Mouse (Mus musculus): ENCODE data around the gene Acadl. TPM values are rescaled to one million over a fixed set of nuclear protein-coding genes. Genes with fewer than 3 reads are reported as not detected.

The Acadl gene
- polyA plus RNA-seq, 1 experiment from 2014 or later, result 124 TPM

GRCm38 (mm10) chr1:66832636-66833165 is 30.4 kb downstream of the Acadl start:
- no peaks in the 10 kb centered on the region for H3K9me3 ChIP-seq
- no peak for DNase-seq (ENCODE audit: low spot score)
- H3K36me3 ChIP-seq, result peaks cover 25% of the 10 kb centered on the region
- no peak overlapping the region for H3K27ac ChIP-seq
- no peaks in the 10 kb centered on the region for H3K27me3 ChIP-seq (ENCODE audit: insufficient read depth, poor library complexity, severe bottlenecking)
- H3K4me1 ChIP-seq, result no peaks in the 10 kb centered on the region
- H3K4me3 ChIP-seq, result no peak overlapping the region
- 88% methylated on average over 7 of the region's 7 CpGs for WGBS

DNA sequence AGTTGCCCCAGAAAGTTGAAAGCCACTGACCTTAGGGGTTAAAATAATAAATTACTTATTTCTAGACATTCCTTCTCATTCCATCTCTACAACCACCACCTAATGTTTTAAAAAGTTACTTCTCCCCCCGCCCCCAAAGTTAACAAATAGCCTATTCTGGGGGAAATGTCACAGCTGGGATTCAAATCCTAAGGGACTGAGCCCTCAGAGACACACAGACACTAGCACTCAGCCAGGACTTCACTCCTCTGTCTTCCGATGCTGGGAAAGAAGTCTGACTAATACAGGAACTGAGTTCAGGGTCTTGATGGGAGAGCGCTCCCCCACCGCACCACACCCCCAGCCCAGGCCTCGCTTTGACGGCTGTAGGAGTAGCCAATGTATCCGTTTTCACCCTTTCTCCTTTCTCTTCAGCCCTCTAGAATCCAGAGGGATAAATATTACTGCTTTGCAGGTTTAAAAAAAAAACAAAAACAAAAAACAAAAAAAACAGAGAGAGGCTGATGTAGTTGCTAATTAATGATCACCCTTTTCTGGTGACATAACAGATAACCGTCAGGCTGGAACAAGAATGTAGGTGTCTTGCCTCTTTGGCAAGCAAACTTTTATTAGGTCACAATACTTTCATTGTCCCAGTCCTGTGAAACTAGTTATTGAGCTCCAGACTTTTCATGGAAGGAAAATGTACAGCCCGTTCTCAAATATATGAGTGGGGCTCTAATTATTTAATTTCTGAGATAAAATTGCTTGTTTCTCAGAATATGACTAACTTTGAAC is 31.1 kb downstream of the Acadl start:
- Histone ChIP-seq H3K27ac (no peak overlapping the region), H3K9me3 (no peaks in the 10 kb centered on the region), H3K27me3 (ENCODE audit: insufficient read depth, poor library complexity, severe bottlenecking) (no peaks in the 10 kb centered on the region), H3K4me1 (peaks cover 4% of the 10 kb centered on the region), H3K36me3 (peaks cover 24% of the 10 kb centered on the region), H3K4me3 (no peak overlapping the region)
- 70% methylated on average over 9 of the region's 9 CpGs for WGBS
- no peak for DNase-seq (ENCODE audit: low spot score)

GRCm38 (mm10) chr1:66829400-66830080 is 33.5 kb downstream of the Acadl start:
- WGBS, result 84% methylated on average over 9 of the region's 9 CpGs
- DNase-seq (ENCODE audit: low spot score), result no peak
- peaks cover 7% of the 10 kb centered on the region for H3K4me1 ChIP-seq
- H3K27me3 ChIP-seq (ENCODE audit: insufficient read depth, poor library complexity, severe bottlenecking), result no peaks in the 10 kb centered on the region
- H3K36me3 ChIP-seq, result peaks cover 7% of the 10 kb centered on the region; the same call in 1 of the 2 replicates
- no peak overlapping the region for H3K4me3 ChIP-seq
- no peak overlapping the region for H3K27ac ChIP-seq
- H3K9me3 ChIP-seq, result no peaks in the 10 kb centered on the region

GRCm38 (mm10) chr1:66821966-66822365 is 41.1 kb downstream of the Acadl start:
- Histone ChIP-seq H3K36me3 (peaks cover 3% of the 10 kb centered on the region; the same call in 1 of the 2 replicates), H3K4me3 (no peak overlapping the region), H3K4me1 (peaks cover 8% of the 10 kb centered on the region), H3K9me3 (no peaks in the 10 kb centered on the region), H3K27me3 (ENCODE audit: insufficient read depth, poor library complexity, severe bottlenecking) (peaks cover 6% of the 10 kb centered on the region; the same call in 1 of the 2 replicates), H3K27ac (no peak overlapping the region)
- 80% methylated on average over 9 of the region's 9 CpGs for WGBS
- DNase-seq (ENCODE audit: low spot score), result no peak

GRCm38 (mm10) chr1:66820241-66820640 is 42.8 kb downstream of the Acadl start:
- no peak for DNase-seq (ENCODE audit: low spot score)

GRCm38 (mm10) chr1:66817865-66818315 is 45.2 kb downstream of the Acadl start:
- Histone ChIP-seq H3K9me3 (no peaks in the 10 kb centered on the region), H3K36me3 (no peaks in the 10 kb centered on the region), H3K27ac (peak overlapping the region; percentile 98), H3K27me3 (ENCODE audit: insufficient read depth, poor library complexity, severe bottlenecking) (peaks cover 6% of the 10 kb centered on the region; the same call in 1 of the 2 replicates), H3K4me3 (peak overlapping the region; percentile 87), H3K4me1 (peaks cover 8% of the 10 kb centered on the region; the same call in 1 of the 2 replicates)
- WGBS, result under 1% methylated on average over 20 of the region's 20 CpGs
- DNase-seq (ENCODE audit: low spot score), result no peak

More at GRCm38 (mm10) chr1:66820241-66820640, 42.8 kb downstream of the Acadl start:
- Histone ChIP-seq H3K27me3 (ENCODE audit: insufficient read depth, poor library complexity, severe bottlenecking) (peaks cover 6% of the 10 kb centered on the region; the same call in 1 of the 2 replicates), H3K4me1 (peaks cover 5% of the 10 kb centered on the region; the same call in 1 of the 2 replicates), H3K36me3 (peaks cover 3% of the 10 kb centered on the region; the same call in 1 of the 2 replicates), H3K9me3 (no peaks in the 10 kb centered on the region), H3K27ac (no peak overlapping the region), H3K4me3 (no peak overlapping the region)
- WGBS, result 9% methylated on average over 7 of the region's 7 CpGs

DNA sequence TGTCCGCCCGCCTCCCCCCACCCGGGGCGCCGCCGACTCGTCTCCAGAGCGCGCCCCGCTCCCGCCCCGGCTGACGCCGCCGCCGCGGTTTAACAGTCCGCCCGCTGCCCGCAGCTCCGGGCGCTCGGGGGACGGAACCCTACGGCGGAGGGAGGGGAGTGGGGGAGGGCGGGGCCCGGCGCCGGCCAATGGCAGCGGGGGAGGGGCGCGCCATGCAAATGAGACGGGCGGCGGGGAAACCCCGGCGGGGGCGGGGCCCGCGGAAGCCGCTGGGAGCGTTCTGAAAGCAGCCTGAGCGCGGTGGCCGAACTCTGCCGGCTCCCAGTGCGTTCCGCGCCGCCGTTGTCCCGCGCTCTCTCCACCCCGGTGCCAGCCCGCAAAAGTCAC is 45.6 kb downstream of the Acadl start, which contains the start of gene Kansl1l:
Gene Kansl1l, minus strand, starts transcription at position 110 of the 387 bp plus-strand sequence.
- WGBS, result 1% methylated on average over 41 of the region's 56 CpGs
- Histone ChIP-seq H3K36me3 (no peaks in the 10 kb centered on the region), H3K4me1 (peaks cover 8% of the 10 kb centered on the region; the same call in 1 of the 2 replicates), H3K9me3 (no peaks in the 10 kb centered on the region), H3K4me3 (peak within 1 kb of the TSS; percentile 87), H3K27me3 (ENCODE audit: insufficient read depth, poor library complexity, severe bottlenecking) (peaks cover 6% of the 10 kb centered on the region; the same call in 1 of the 2 replicates), H3K27ac (peak within 1 kb of the TSS; percentile 98)
- DNase-seq (ENCODE audit: low spot score), result peak; percentile 96

DNA sequence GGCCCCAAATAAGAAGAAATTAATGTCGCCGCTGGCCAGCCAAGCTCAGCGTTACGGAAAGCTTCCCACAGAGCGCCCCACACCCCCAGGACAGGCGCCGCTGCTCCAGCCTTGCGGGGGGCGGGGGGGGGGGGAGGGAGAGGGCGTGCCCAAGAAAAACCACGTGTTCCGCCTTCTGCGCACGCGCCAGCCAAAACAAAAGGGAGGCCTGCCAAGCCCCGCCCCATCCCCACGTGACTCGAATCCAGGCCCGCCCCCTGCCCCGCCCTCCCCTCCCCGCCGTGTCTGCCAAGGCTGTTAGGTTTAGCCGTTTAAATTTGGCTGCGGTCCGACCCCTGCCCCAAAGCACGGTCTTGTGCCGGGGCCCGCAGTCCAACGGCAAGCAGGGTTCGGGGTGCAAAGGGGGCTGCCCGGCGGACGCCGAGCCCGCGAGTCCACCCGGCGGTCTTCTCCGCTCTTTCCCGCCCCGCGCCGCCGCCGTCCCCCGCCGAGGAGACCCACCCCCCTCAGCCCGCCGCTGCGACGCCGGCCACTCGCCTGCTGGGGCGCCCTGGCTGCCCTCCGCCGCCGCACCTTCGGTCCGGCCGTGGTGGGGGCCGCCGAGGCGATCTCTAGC is 46.1 kb downstream of the Acadl start:
- peak; percentile 97 for DNase-seq (ENCODE audit: low spot score)
- under 1% methylated on average over 63 of the region's 63 CpGs for WGBS

GRCm38 (mm10) chr1:66815941-66816777 is 46.9 kb downstream of the Acadl start:
- Histone ChIP-seq H3K36me3 (no peaks in the 10 kb centered on the region), H3K4me3 (peak overlapping the region; percentile 87), H3K27me3 (ENCODE audit: insufficient read depth, poor library complexity, severe bottlenecking) (peaks cover 6% of the 10 kb centered on the region; the same call in 1 of the 2 replicates), H3K4me1 (peaks cover 8% of the 10 kb centered on the region; the same call in 1 of the 2 replicates), H3K9me3 (no peaks in the 10 kb centered on the region), H3K27ac (peak overlapping the region; percentile 98)
- WGBS, result 1% methylated on average over 39 of the region's 39 CpGs
- DNase-seq (ENCODE audit: low spot score), result peak; percentile 79

More for the DNA sequence above, 46.1 kb downstream of the Acadl start:
- peak overlapping the region; percentile 87 for H3K4me3 ChIP-seq
- peaks cover 8% of the 10 kb centered on the region; the same call in 1 of the 2 replicates for H3K4me1 ChIP-seq
- peak overlapping the region; percentile 98 for H3K27ac ChIP-seq
- H3K9me3 ChIP-seq, result no peaks in the 10 kb centered on the region
- peaks cover 6% of the 10 kb centered on the region; the same call in 1 of the 2 replicates for H3K27me3 ChIP-seq (ENCODE audit: insufficient read depth, poor library complexity, severe bottlenecking)
- H3K36me3 ChIP-seq, result no peaks in the 10 kb centered on the region

GRCm38 (mm10) chr1:66814756-66815155 is 48.3 kb downstream of the Acadl start:
- no peak for DNase-seq (ENCODE audit: low spot score)
- H3K27me3 ChIP-seq (ENCODE audit: insufficient read depth, poor library complexity, severe bottlenecking), result peaks cover 6% of the 10 kb centered on the region; the same call in 1 of the 2 replicates
- H3K9me3 ChIP-seq, result no peaks in the 10 kb centered on the region
- WGBS, result 70% methylated on average over 8 of the region's 8 CpGs
- 0 out of 2 replicates have a peak, but pooled peaks cover 3% of the 10 kb centered on the region for H3K4me1 ChIP-seq
- no peak overlapping the region for H3K4me3 ChIP-seq
- no peak overlapping the region for H3K27ac ChIP-seq
- no peaks in the 10 kb centered on the region for H3K36me3 ChIP-seq

GRCm38 (mm10) chr1:66813191-66813590 is 49.9 kb downstream of the Acadl start:
- 0 out of 2 replicates have a peak, but pooled peaks cover 3% of the 10 kb centered on the region for H3K4me1 ChIP-seq
- H3K27ac ChIP-seq, result no peak overlapping the region
- H3K4me3 ChIP-seq, result no peak overlapping the region
- DNase-seq (ENCODE audit: low spot score), result no peak
- H3K27me3 ChIP-seq (ENCODE audit: insufficient read depth, poor library complexity, severe bottlenecking), result no peaks in the 10 kb centered on the region
- WGBS, result 90% methylated on average over 1 of the region's 1 CpGs
- H3K36me3 ChIP-seq, result no peaks in the 10 kb centered on the region
- no peaks in the 10 kb centered on the region for H3K9me3 ChIP-seq
